Mouse (Mus musculus) liver, embryonic 11.5 days (tissue): ENCODE data around the gene Zfand2b. TPM values are rescaled to one million over a fixed set of nuclear protein-coding genes. Genes with fewer than 3 reads are reported as not detected.

Source experiments
- ATAC-seq: fragments of 200-750 bp; cut with Nextera tagmentation; replicated peaks from 2 replicates; pipeline ENCODE4 v1.8.0; 2017; ENCODE audit warnings: moderate number of reproducible peaks, mild to moderate bottlenecking, moderate TSS enrichment, moderate library complexity; ENCODE audit not compliant: low FRiP score
- DNase-seq: peaks from one replicate; pipeline ENCODE4 v3.0.0-alpha.2; 2017; ENCODE audit warnings: low spot score
- H3K27ac ChIP-seq: fragments of 300-500 bp; sonication (generic); 2 replicates; pipeline ENCODE4 v1.5.1; 2014; ENCODE audit warnings: mild to moderate bottlenecking, low read depth, low read length, control low read depth
- H3K27me3 ChIP-seq: fragments of 300-500 bp; sonication (generic); replicated peaks from 2 replicates; pipeline ENCODE4 v1.6.1; 2014; ENCODE audit warnings: low read length, mixed read lengths; ENCODE audit not compliant: control insufficient read depth, insufficient read depth
- H3K36me3 ChIP-seq: fragments of 300-500 bp; sonication (generic); 2 replicates; pipeline ENCODE4 v1.6.1; 2014; ENCODE audit warnings: mild to moderate bottlenecking, low read length, moderate library complexity, mixed read lengths; ENCODE audit not compliant: control insufficient read depth, insufficient read depth
- H3K4me1 ChIP-seq: fragments of 300-500 bp; sonication (generic); replicated peaks from 2 replicates; pipeline ENCODE4 v1.6.1; 2014; ENCODE audit warnings: low read length, mixed read lengths; ENCODE audit not compliant: control insufficient read depth, insufficient read depth
- H3K4me2 ChIP-seq: fragments of 300-500 bp; sonication (generic); 2 replicates; pipeline ENCODE4 v1.6.1; 2014; ENCODE audit warnings: mild to moderate bottlenecking, control low read depth, moderate library complexity
- H3K4me3 ChIP-seq: fragments of 300-500 bp; sonication (generic); 2 replicates; pipeline ENCODE4 v1.5.1; 2014; ENCODE audit warnings: low read depth, low read length, control low read depth
- H3K9ac ChIP-seq: fragments of 300-500 bp; sonication (generic); 2 replicates; pipeline ENCODE4 v1.6.1; 2014; ENCODE audit warnings: low read depth, low read length, control low read depth
- H3K9me3 ChIP-seq: fragments of 300-500 bp; sonication (generic); 2 replicates; pipeline ENCODE4 v1.6.1; 2016; ENCODE audit warnings: low read length, inconsistent platforms, mixed read lengths; ENCODE audit not compliant: control insufficient read depth
- whole genome bisulfite sequencing: fragments of 180-500 bp; shearing (Covaris S2); extraction: QIAGEN DNeasy Blood & Tissue Kit; methylation state at CpG from one replicate; pipeline ENCODE4 v1.1.7; 2014; 5-methylcytosine and 5-hydroxymethylcytosine counted together
- polyA plus RNA-seq: library from polyadenylated mRNA; unstranded; fragments of >200 nt; fragmentation: Nextera tagmentation; extraction: Ambion mirVana; gene quantifications from 2 replicates; pipeline ENCODE4 v1.2.1, GENCODE M21; 2014

Zfand2b gene
- polyA plus RNA-seq, 1 experiment from 2014 or later = 45.4 TPM

- H3K36me3 ChIP-seq = peaks cover 18% of the 10 kb centered on the region
- ATAC-seq (peak; percentile 46; the same call in 1 of the 2 replicates), DNase-seq (no peak)
- H3K27ac ChIP-seq = peak overlapping the region; percentile 92
- peaks cover 14% of the 10 kb centered on the region; the same call in 1 of the 2 replicates for H3K4me1 ChIP-seq
- under 1% methylated on average over 19 of the region's 19 CpGs for WGBS
- peak overlapping the region; percentile 78 for H3K4me3 ChIP-seq
- H3K4me2 ChIP-seq = peak overlapping the region; percentile 78
- H3K27me3 ChIP-seq = no peaks in the 10 kb centered on the region
- peak overlapping the region; percentile 82 for H3K9ac ChIP-seq
- H3K9me3 ChIP-seq = no peaks in the 10 kb centered on the region
These were observed 24.0 kb downstream of the Zfand2b start for GRCm38 (mm10) chr1:75192452-75192851.

DNA sequence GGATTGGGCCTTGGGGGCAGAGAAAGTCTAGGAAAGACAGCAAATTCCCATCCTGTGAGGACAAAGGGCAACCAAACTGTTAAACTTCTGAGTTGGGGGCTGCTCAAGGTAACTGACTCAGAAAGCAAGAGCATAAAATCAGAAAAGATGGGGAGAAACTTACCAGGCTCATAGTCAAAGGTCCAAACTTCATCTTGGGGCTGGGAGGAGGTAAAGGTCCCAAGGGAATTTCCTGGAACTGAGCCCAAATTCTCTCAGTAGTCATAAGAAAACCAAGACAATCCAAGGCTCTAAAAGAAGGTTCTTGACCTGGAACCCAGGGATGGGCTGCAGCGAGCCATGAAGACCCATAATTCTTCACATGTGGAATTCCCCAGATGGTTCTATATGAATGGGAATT, 32.8 kb downstream of the Zfand2b start:
- no peak overlapping the region for H3K4me2 ChIP-seq
- H3K9me3 ChIP-seq = no peaks in the 10 kb centered on the region
- peaks cover 20% of the 10 kb centered on the region for H3K36me3 ChIP-seq
- WGBS = 87% methylated on average over 1 of the region's 1 CpGs
- no peaks in the 10 kb centered on the region for H3K27me3 ChIP-seq
- no peak overlapping the region for H3K27ac ChIP-seq
- no peak for DNase-seq
- no peak overlapping the region for H3K4me3 ChIP-seq
- no peaks in the 10 kb centered on the region for H3K4me1 ChIP-seq
- H3K9ac ChIP-seq = no peak overlapping the region
- ATAC-seq = no peak

GRCm38 (mm10) chr1:75208967-75209678, 40.7 kb downstream of the Zfand2b start:
- no peak for DNase-seq
- Histone ChIP-seq H3K27ac (0 out of 2 replicates have a peak overlapping the region, but pooled peaks have one; percentile 5), H3K27me3 (no peaks in the 10 kb centered on the region), H3K4me1 (peaks cover 40% of the 10 kb centered on the region), H3K9ac (peak overlapping the region; percentile 66), H3K4me3 (peak overlapping the region; percentile 53), H3K9me3 (no peaks in the 10 kb centered on the region), H3K4me2 (peak overlapping the region; percentile 100), H3K36me3 (peaks cover 15% of the 10 kb centered on the region)
- WGBS = 20% methylated on average over 34 of the region's 34 CpGs
- no peak for ATAC-seq

DNA sequence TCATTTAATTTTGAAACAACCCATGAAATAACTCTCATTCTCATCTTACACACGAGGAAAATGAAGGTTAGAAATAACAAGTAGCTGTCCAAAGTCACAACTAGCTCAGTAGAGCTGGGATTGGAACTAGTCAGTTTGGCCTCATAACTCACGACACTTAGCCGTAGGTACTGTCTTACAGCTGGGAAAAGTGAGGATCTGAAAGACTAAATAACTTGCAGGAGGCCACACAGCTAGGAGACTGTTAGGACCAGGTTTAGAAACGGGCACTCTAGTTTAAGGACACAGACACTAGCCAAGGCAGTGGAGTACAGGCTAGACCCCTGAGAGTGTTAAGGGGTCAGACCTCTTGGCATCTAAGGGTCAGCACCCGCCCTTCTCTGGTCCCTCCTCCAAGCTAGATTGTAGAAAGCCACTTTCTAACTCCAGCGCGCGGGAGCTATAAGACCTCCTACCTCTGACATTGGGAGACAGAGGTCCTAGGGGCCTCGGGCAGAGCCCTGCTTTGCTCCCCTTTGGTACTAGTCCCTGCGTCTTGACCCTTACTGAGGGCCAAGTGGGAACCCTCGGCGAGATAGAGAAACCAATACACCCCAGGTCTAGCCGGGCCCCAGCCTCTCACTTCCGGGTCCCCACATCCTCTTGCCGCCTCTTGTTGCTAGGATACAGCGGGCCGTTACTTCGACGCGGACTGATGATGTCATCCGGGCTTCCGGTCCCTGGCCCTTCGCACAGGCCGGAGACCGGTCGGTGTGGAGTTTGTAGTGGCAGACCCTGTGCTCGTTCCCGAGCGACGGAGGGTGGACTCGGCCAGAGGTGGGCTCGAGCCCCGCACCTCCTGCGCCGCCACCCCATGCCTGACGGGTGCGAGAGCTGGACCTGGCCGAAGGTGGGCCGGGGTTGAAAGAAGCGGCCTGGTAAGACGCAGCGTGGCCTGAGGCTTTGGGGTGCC, 42.0 kb downstream of the Zfand2b start, which contains the start of the genes Glb1l and Stk16:
Gene Glb1l, minus strand, starts transcription at position 678 of the 952 bp plus-strand sequence.
Gene Stk16, plus strand, starts transcription at position 703 of the 952 bp plus-strand sequence.
- Histone ChIP-seq H3K27me3 (no peaks in the 10 kb centered on the region), H3K4me1 (peaks cover 48% of the 10 kb centered on the region), H3K9me3 (no peaks in the 10 kb centered on the region), H3K4me3 (peak within 1 kb of the TSS; percentile 91), H3K27ac (peak within 1 kb of the TSS; percentile 65), H3K9ac (peak within 1 kb of the TSS; percentile 88), H3K36me3 (peaks cover 22% of the 10 kb centered on the region), H3K4me2 (peak within 1 kb of the TSS; percentile 100)
- peak; percentile 87 for ATAC-seq
- 5% methylated on average over 42 of the region's 42 CpGs for WGBS
- DNase-seq = peak; percentile 96

DNA sequence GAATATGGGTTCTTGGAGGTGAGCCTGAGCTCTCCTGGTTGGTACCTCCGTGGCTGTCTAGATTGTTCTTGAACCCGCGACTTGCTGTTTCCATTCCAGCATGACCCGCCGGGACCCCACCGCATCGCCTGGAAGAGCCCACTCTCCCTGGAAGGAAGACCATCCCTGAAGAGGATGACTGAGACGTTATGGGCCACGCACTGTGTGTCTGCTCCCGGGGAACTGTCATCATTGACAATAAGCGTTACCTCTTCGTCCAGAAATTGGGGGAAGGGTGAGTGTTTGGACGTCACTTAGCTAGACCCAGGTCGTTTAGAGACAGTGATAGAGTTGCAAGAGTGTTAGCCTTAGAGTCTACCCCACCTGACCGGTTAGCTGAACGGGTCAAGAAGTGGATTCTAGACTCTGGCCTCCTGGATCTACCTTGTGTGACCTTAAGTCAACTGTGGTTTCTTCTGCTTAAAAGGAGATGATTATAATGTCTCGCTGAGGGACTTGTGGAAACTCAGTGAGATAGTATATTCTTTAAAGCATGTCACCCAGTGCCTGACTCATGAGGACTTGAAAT, 42.8 kb downstream of the Zfand2b start:
- peak overlapping the region; percentile 91 for H3K4me3 ChIP-seq
- H3K36me3 ChIP-seq = peaks cover 29% of the 10 kb centered on the region
- H3K9ac ChIP-seq = peak overlapping the region; percentile 88
- no peaks in the 10 kb centered on the region for H3K27me3 ChIP-seq
- no peaks in the 10 kb centered on the region for H3K9me3 ChIP-seq
- WGBS = 8% methylated on average over 17 of the region's 17 CpGs
- peaks cover 55% of the 10 kb centered on the region for H3K4me1 ChIP-seq
- H3K27ac ChIP-seq = peak overlapping the region; percentile 65
- DNase-seq (no peak), ATAC-seq (no peak)
- H3K4me2 ChIP-seq = peak overlapping the region; percentile 100

GRCm38 (mm10) chr1:75212542-75212941, 44.1 kb downstream of the Zfand2b start:
- 0 out of 2 replicates have a peak overlapping the region, but pooled peaks have one; percentile 4 for H3K27ac ChIP-seq
- peaks cover 31% of the 10 kb centered on the region for H3K36me3 ChIP-seq

DNA sequence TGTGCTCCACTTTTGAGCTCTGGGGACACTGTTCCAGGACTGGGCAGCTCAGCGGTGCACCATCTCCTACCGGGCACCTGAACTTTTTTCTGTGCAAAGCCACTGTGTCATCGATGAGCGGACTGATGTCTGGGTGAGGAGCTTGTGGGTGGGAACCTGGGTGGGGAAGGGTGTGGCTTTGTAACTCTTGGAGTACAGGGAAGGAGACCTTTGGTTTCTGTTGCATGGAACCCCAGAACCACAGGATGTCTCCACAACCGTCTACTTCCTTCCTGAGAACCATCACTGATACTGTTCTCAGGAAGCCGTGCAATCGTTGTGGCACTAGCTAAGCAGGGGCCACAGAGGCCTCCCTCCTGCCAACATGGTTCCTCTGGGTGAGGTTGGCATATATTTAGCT, 44.6 kb downstream of the Zfand2b start:
- Histone ChIP-seq H3K4me1 (peaks cover 70% of the 10 kb centered on the region), H3K4me3 (peak overlapping the region; percentile 91), H3K36me3 (peaks cover 31% of the 10 kb centered on the region), H3K4me2 (peak overlapping the region; percentile 100), H3K27ac (peak overlapping the region; percentile 45; the same call in 1 of the 2 replicates), H3K9me3 (no peaks in the 10 kb centered on the region), H3K27me3 (no peaks in the 10 kb centered on the region), H3K9ac (no peak overlapping the region; the same call in 1 of the 2 replicates)
- 46% methylated on average over 7 of the region's 7 CpGs for WGBS
- DNase-seq = no peak
- peak; percentile 9; the same call in 1 of the 2 replicates for ATAC-seq

More at GRCm38 (mm10) chr1:75212542-75212941, 44.1 kb downstream of the Zfand2b start:
- H3K9me3 ChIP-seq = no peaks in the 10 kb centered on the region
- H3K4me2 ChIP-seq = peak overlapping the region; percentile 100
- H3K9ac ChIP-seq = no peak overlapping the region; the same call in 1 of the 2 replicates
- DNase-seq = no peak
- peaks cover 68% of the 10 kb centered on the region for H3K4me1 ChIP-seq
- H3K27me3 ChIP-seq = no peaks in the 10 kb centered on the region
- no peak for ATAC-seq
- WGBS = 69% methylated on average over 4 of the region's 4 CpGs
- H3K4me3 ChIP-seq = peak overlapping the region; percentile 91

DNA sequence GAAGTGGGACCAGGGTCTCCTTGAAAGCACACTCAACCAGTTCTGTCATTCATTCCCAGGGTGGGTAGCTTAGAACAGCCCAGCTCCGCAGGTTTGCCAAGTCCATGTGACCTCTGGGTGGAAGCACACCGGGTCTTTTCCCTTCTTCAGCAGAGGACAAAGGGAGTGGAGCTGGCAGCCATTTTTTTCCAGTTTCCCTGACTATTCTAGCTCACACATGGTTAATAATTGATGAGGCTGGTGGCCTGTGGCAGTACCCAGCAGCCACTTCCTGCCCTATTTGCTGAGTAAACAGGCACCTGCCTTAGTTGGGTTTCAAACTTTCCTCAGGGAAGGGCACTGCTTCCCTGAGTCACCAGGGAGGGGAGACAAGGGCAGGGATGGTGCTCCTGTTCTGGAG, 46.0 kb downstream of the Zfand2b start:
- Histone ChIP-seq H3K4me2 (peak overlapping the region; percentile 100), H3K36me3 (peaks cover 31% of the 10 kb centered on the region), H3K4me3 (peak overlapping the region; percentile 16; the same call in 1 of the 2 replicates), H3K4me1 (peaks cover 64% of the 10 kb centered on the region), H3K27me3 (peaks cover 2% of the 10 kb centered on the region; the same call in 1 of the 2 replicates), H3K27ac (peak overlapping the region; percentile 54; the same call in 1 of the 2 replicates), H3K9me3 (no peaks in the 10 kb centered on the region), H3K9ac (peak overlapping the region; percentile 9; the same call in 1 of the 2 replicates)
- DNase-seq = no peak
- WGBS = 63% methylated on average over 2 of the region's 2 CpGs
- no peak for ATAC-seq
